Mouse (Mus musculus): Measurements from ENCODE around the gene Zfp513. TPM values are rescaled to one million over a fixed set of nuclear protein-coding genes. Genes with fewer than 3 reads are reported as not detected.
A peak's percentile ranks its signal among the peaks of the same experiment; 100 is the strongest.
"Not testable (repeated sequence)": the region's sequence is repeated elsewhere in the genome, so short reads cannot be mapped to it uniquely, and the experiment has no call there.

Zfp513 gene
- 35.0 and 46.0 TPM in 2 replicates for polyA plus RNA-seq (2012; rRNA removed)

GRCm38 (mm10) chr5:31201742-31202590, at the start of gene Zfp513:
Zfp513 (minus strand) TSS chr5:31202303.
- WGBS, result under 1% methylated on average over 53 of the region's 53 CpGs
- peak; percentile 93 for DNase-seq (ENCODE audit: low read depth, low spot score)

GRCm38 (mm10) chr5:31251541-31252101, 49.5 kb upstream of the Zfp513 start, which contains the start of gene Krtcap3:
Krtcap3 (plus strand) TSS chr5:31251691.
- DNase-seq (ENCODE audit: low read depth, low spot score), result no peak
- 30% methylated on average over 47 of the region's 47 CpGs for WGBS

GRCm38 (mm10) chr5:31250716-31251115, 48.6 kb upstream of the Zfp513 start:
- no peak for DNase-seq (ENCODE audit: low read depth, low spot score)
- 74% methylated on average over 4 of the region's 4 CpGs for WGBS

GRCm38 (mm10) chr5:31242191-31242590, 40.1 kb upstream of the Zfp513 start:
- no peak for DNase-seq (ENCODE audit: low read depth, low spot score)
- WGBS, result 11% methylated on average over 10 of the region's 10 CpGs

- DNase-seq (ENCODE audit: low read depth, low spot score), result no peak
- under 1% methylated on average over 13 of the region's 13 CpGs for WGBS
These were observed 39.5 kb upstream of the Zfp513 start for GRCm38 (mm10) chr5:31241522-31242034.

- under 1% methylated on average over 96 of the region's 103 CpGs for WGBS
- DNase-seq (ENCODE audit: low read depth, low spot score), result no peak
These were observed 38.8 kb upstream of the Zfp513 start, which contains the start of the genes Nrbp1 and Gm9970 for GRCm38 (mm10) chr5:31240637-31241521. Nrbp1 (plus strand) TSS chr5:31240864. Gm9970 (minus strand) TSS chr5:31241232.

GRCm38 (mm10) chr5:31226641-31227040, 24.5 kb upstream of the Zfp513 start:
- DNase-seq (ENCODE audit: low read depth, low spot score), result no peak
- 75% methylated on average over 1 of the region's 1 CpGs for WGBS

- no peak for DNase-seq (ENCODE audit: low read depth, low spot score)
- WGBS, result 95% methylated on average over 9 of the region's 9 CpGs
These were observed 20.6 kb upstream of the Zfp513 start for GRCm38 (mm10) chr5:31222696-31223095.

GRCm38 (mm10) chr5:31221304-31221945, 19.3 kb upstream of the Zfp513 start:
- WGBS, result 22% methylated on average over 11 of the region's 11 CpGs
- no peak for DNase-seq (ENCODE audit: low read depth, low spot score)

GRCm38 (mm10) chr5:31220448-31221303, 18.6 kb upstream of the Zfp513 start, which contains the start of gene Ppm1g:
Ppm1g (minus strand) TSS chr5:31220687.
- DNase-seq (ENCODE audit: low read depth, low spot score), result no peak
- WGBS, result under 1% methylated on average over 70 of the region's 70 CpGs

GRCm38 (mm10) chr5:31219911-31220447, 17.9 kb upstream of the Zfp513 start:
- WGBS, result under 1% methylated on average over 40 of the region's 40 CpGs
- no peak for DNase-seq (ENCODE audit: low read depth, low spot score)

- DNase-seq (ENCODE audit: low read depth, low spot score), result no peak
- WGBS, result under 1% methylated on average over 11 of the region's 11 CpGs
These were observed 17.4 kb upstream of the Zfp513 start for GRCm38 (mm10) chr5:31219474-31219873.

GRCm38 (mm10) chr5:31219070-31219469, 17.0 kb upstream of the Zfp513 start:
- no peak for DNase-seq (ENCODE audit: low read depth, low spot score)

GRCm38 (mm10) chr5:31218294-31218693, 16.2 kb upstream of the Zfp513 start:
- DNase-seq (ENCODE audit: low read depth, low spot score), result no peak
- 45% methylated on average over 7 of the region's 7 CpGs for WGBS

More at GRCm38 (mm10) chr5:31219070-31219469, 17.0 kb upstream of the Zfp513 start:
- WGBS, result 2% methylated on average over 2 of the region's 2 CpGs

GRCm38 (mm10) chr5:31216554-31216953, 14.5 kb upstream of the Zfp513 start:
- WGBS, result 79% methylated on average over 6 of the region's 6 CpGs
- not testable (repeated sequence) for DNase-seq (ENCODE audit: low read depth, low spot score)

- DNase-seq (ENCODE audit: low read depth, low spot score), result no peak
- 91% methylated on average over 6 of the region's 6 CpGs for whole genome bisulfite sequencing
These were observed 2.3 kb upstream of the Zfp513 start for GRCm38 (mm10) chr5:31204421-31204820.

GRCm38 (mm10) chr5:31203866-31204265, 1.8 kb upstream of the Zfp513 start:
- 93% methylated on average over 2 of the region's 2 CpGs for WGBS
- no peak for DNase-seq (ENCODE audit: low read depth, low spot score)

GRCm38 (mm10) chr5:31202933-31203332, 830 bp upstream of the Zfp513 start:
- DNase-seq (ENCODE audit: low read depth, low spot score), result no peak
- 89% methylated on average over 7 of the region's 7 CpGs for WGBS

All from large intestine, adult 2 months (tissue).